Mouse (Mus musculus) olfactory bulb, adult 2 months (tissue): ENCODE data around the gene Gm6592.

Experiments used
- CTCF ChIP-seq: fragments of 200-500 bp; IDR thresholded peaks from 2 replicates; pipeline ENCODE4 v1.5.1; 2012; ENCODE audit warnings: low read depth, mild to moderate bottlenecking, low read length, moderate library complexity; ENCODE audit not compliant: insufficient read depth
- POLR2A ChIP-seq: fragments of 200-500 bp; IDR thresholded peaks from 2 replicates; pipeline ENCODE4 v1.6.1; 2012; ENCODE audit warnings: mild to moderate bottlenecking, low read depth, low read length, moderate library complexity; ENCODE audit not compliant: insufficient read depth

- TF ChIP-seq CTCF (no peak), POLR2A (no peak)
Observed at GRCm38 (mm10) chrX:8852486-8852885, 8.7 kb downstream of the Gm6592 start.
